Mouse (Mus musculus) left cerebral cortex, postnatal 10 days (tissue): ENCODE data around the gene Fndc7. TPM values are rescaled to one million over a fixed set of nuclear protein-coding genes. Genes with fewer than 3 reads are reported as not detected.
"Not testable (repeated sequence)": the region's sequence is repeated elsewhere in the genome, so short reads cannot be mapped to it uniquely, and the experiment has no call there.

Experiments used
- DNase-seq, 2 experiments: peaks; one replicate each; pipeline ENCODE4 v3.0.0; 2021 to 2022; ENCODE audit warnings: low spot score in 2 of 2, mixed read lengths in 1 of 2; ENCODE audit errors: extremely low spot score in 1 of 2
- intact Hi-C: fragments of 180-260 bp; cut with DNase I; formaldehyde crosslinking; loops from one replicate; pipeline ENCODE4 v1.15.1; 2025
- total RNA-seq, 2 experiments: library from RNA; stranded (reverse); gene quantifications; 2 replicates each; pipeline ENCODE4 v1.2.3; 2021

Gene Fndc7
- total RNA-seq, 2 experiments from 2014 or later, result not detected

GRCm38 (mm10) chr3:108836931-108837330, 52.9 kb downstream of the Fndc7 start:
- no peak for DNase-seq
- intact Hi-C loops, result no loop called here

DNA sequence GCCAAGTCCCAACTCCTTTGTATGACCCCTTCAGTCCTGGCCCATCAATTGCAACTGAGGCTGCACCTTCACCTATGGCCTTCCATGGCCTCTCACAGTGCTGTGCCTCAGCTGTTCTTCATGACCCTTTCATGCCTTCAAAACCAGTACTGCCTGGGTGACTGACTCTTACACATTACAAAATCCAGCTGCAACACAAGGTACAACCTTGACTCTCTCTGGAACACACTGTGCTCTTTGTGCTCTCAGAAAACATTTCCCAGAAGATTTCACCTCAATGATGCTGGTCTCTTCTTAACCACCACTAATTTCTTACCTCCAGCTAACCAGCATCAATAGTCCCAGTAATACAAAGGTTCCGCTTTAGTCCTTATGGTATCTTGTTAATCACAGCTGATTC, 56.1 kb downstream of the Fndc7 start:
- DNase-seq, intact Hi-C loops: not testable (repeated sequence)

DNA sequence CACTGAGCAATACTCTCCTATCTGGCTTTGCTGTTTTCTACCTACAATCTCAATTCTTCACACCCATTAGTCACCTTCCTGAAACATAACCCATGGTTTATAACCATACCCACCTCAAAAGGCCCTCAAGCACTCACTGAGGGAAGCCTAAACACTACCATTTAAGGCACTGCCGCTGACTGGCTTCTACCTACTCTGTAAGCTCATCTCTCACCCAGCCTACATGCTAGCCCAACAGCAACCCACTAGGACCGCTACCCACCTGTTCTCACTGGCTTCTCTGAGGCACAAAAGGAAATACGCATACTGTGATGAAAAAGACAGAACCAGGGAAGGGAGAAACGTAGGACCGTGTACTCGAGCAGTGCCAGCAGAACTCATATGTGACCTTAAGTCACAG, 58.1 kb downstream of the Fndc7 start:
- intact Hi-C loops, result no loop called here

GRCm38 (mm10) chr3:108830493-108830892, 59.3 kb downstream of the Fndc7 start:
- intact Hi-C loops, result no loop called here
- DNase-seq, result no peak

More for the DNA sequence above, 58.1 kb downstream of the Fndc7 start:
- no peak for DNase-seq

GRCm38 (mm10) chr3:108815631-108816030, 74.2 kb downstream of the Fndc7 start:
- DNase-seq, result no peak
- intact Hi-C loops, result no loop called here

DNA sequence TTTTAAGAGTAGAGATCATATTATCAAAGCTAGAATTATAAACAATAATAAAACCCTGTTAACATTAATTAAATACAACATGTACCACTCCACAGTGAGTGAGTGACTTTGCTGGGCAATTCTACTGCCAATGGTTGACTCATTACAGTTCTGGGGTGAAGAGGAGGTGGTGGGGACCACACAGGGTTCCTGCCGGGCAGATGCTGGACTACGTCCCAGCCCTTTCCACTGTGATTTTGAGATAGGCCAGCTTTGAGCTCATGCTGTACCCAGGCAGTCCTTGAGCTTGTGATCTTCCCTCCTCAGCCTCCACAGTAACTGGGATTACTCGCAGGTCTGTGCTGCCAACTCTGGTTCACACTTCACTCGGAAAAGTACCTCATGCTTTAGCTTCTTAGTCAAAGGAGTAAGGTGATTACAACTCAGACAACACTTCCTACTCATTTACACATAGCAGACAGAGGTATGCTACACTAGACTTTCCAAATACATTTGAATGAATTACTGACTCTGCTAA, 79.0 kb downstream of the Fndc7 start:
- intact Hi-C loops, result no loop called here
- DNase-seq, result no peak

DNA sequence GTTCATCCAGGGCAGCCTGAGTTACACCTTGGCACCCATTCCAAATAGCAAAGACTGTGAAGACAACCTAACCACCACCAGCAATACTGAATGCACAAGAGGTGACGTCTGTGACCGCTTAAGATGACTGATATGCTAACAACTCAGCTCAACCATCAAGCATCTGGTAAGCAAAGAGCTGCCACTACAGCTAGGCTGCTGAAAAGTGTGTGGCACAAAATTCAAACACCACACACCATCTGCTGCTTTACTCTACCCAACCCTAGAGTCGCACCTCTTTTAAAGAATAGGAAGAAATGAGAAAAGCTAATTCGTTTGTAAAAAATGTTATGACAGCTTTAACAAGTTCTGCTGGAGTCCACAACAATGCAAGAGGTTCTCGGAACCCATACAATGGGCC, 84.2 kb downstream of the Fndc7 start:
- intact Hi-C loops, result no loop called here
- DNase-seq, result no peak

Other genes with a start within 250 kb of the Fndc7 start
- gene Clcc1, start 236.1 kb downstream of the Fndc7 start, total RNA-seq, result 10 to 100 TPM; 23.5 to 28.2 TPM
- gene Gpsm2, start 167.7 kb downstream of the Fndc7 start, total RNA-seq, result 10 to 100 TPM; 12.8 to 13.4 TPM
- gene Aknad1, start 150.3 kb downstream of the Fndc7 start, total RNA-seq, result under 1 TPM in 1 of 2 experiments, not detected in 1; 0.28 TPM
- gene Stxbp3, start 49.5 kb downstream of the Fndc7 start, total RNA-seq, result 10 to 100 TPM; 14.1 to 15.2 TPM
- 10 to 100 TPM; 41.6 to 42.2 TPM for gene Prpf38b, start 21.7 kb upstream of the Fndc7 start, total RNA-seq
- gene Henmt1, start 49.9 kb upstream of the Fndc7 start, total RNA-seq, result 1 to 10 TPM; 3.7 to 5.1 TPM
- not detected for gene Gm9857, start 50.4 kb upstream of the Fndc7 start, total RNA-seq
- 10 to 100 TPM; 64.4 to 67.9 TPM for gene Fam102b, start 137.6 kb upstream of the Fndc7 start, total RNA-seq
- gene Slc25a54, start 190.5 kb upstream of the Fndc7 start, total RNA-seq, result not detected
- gene Slc25a24, start 233.1 kb upstream of the Fndc7 start, total RNA-seq, result 1 to 10 TPM; 2.7 to 3.4 TPM